Mouse (Mus musculus) gastrocnemius, adult 2 months (tissue): Measurements from ENCODE around the gene Zfp628. TPM values are rescaled to one million over a fixed set of nuclear protein-coding genes. Genes with fewer than 3 reads are reported as not detected.

Experiments
- DNase-seq: peaks from one replicate; pipeline ENCODE4 v3.0.0; 2022
- H3K27ac ChIP-seq: fragments of 200-600 bp; 2 replicates; pipeline ENCODE4 v1.8.1; 2022; ENCODE audit warnings: mild to moderate bottlenecking
- H3K4me3 ChIP-seq: fragments of 200-600 bp; 2 replicates; pipeline ENCODE4 v1.8.1; 2022; ENCODE audit warnings: mild to moderate bottlenecking, moderate library complexity
- CTCF ChIP-seq: fragments of 200-600 bp; IDR thresholded peaks from 2 replicates; pipeline ENCODE4 v1.8.1; 2022; ENCODE audit warnings: antibody characterized with exemption, mild to moderate bottlenecking, moderate library complexity
- intact Hi-C: fragments of 180-260 bp; cut with DNase I; formaldehyde crosslinking; loops from one replicate; pipeline ENCODE4 v1.15.1; 2025
- total RNA-seq, 2 experiments: library from RNA; stranded (reverse); gene quantifications; 2 replicates each; pipeline ENCODE4 v1.2.3; 2021

Zfp628 gene
- total RNA-seq, 2 experiments from 2014 or later, result 8.5 to 10.7 TPM

DNA sequence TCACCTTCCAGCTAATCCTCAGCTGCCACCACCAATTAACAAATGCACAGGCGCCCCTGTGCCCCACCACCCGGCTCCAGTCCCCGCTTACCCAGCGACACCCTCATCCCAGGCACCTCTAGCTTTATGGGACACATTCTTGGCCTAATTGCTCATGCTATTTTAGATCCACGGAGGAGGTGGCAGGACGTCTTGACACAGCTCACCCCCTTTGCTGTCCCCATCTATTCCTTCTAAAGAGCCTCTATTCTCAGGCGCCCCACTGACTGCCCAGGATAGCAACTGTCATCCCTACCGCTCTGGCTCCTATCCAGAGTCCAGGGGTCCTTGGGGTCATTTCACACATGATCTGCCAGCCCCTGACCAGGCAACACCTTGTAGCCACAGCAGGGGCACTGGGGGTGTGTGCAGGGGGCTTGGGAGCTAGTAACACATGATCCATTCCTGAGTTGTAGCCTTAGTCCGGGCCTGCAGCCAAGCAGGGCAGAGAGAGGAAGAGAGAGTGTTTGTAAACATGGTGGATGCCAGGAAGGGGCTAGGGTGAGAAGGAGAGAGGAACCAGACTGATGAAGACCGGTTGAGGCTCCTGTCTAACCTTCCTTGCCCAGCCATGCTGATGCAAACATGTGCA, 38.9 kb downstream of the Zfp628 start:
- no peak overlapping the region for H3K4me3 ChIP-seq
- H3K27ac ChIP-seq, result peak overlapping the region; percentile 81
- no peak for TF ChIP-seq CTCF
- peak; percentile 62 for DNase-seq
- intact Hi-C loops, result no loop called here

DNA sequence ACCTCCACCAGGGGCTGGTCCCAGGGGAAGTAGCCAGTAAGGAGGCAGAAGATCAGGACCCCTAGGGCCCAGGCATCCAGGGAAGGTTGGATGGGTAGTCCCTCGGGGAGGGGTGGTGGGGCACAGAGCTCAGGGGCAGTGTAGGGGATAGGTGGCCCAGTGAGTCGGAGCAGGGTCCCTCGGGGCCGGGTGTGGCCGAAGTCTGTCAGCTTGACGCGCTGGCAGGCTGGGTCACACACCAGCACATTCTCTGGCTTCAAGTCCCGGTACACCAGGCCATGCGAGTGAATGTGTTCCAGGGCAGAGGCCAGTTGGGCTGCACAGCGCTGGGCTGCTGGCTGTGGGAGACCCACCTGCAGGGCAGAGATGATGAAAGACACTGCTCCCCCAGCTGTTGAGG, 42.3 kb downstream of the Zfp628 start:
- DNase-seq, result no peak
- intact Hi-C loops, result no loop called here
- Histone ChIP-seq H3K4me3 (no peak overlapping the region), H3K27ac (0 out of 2 replicates have a peak overlapping the region, but pooled peaks have one; percentile 2)
- no peak for TF ChIP-seq CTCF

- peak overlapping the region; percentile 86 for H3K27ac ChIP-seq
- H3K4me3 ChIP-seq, result peak overlapping the region; percentile 61
- 0 out of 2 replicates have a peak, but pooled peaks have one; percentile 18 for TF ChIP-seq CTCF
- peak; percentile 32 for DNase-seq
- intact Hi-C loops, result no loop called here
Observed at GRCm38 (mm10) chr7:4963527-4963926, 48.5 kb downstream of the Zfp628 start.

DNA sequence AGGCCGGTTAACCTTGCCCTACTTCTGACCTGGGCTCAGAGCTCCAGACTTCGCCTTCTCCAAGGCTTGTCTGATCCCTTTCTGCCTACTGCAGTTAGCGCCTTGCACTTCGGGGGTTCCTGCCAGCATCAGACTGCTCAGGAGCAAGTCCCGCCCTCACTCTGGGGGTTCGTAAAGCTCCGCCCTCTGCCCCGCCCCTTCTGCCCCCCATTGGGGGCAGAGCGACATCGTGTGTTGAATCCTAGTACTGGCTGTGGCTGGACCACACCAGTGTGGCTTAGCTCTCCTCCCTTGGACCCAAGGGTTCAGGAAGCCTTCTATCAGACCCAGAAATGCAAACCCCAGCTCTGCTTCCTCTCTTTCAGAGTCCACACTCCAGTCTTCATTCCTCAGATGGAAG, 49.3 kb downstream of the Zfp628 start, which contains the start of gene Sbk2:
Gene Sbk2 (minus strand): TSS at position 135 of the 400 bp plus-strand sequence.
- H3K27ac ChIP-seq, result peak within 1 kb of the TSS; percentile 86
- peak; percentile 93 for DNase-seq
- H3K4me3 ChIP-seq, result peak within 1 kb of the TSS; percentile 61
- peak; percentile 95 for TF ChIP-seq CTCF
- intact Hi-C loops, result loop anchor here (1.0 kb wide), 1 partner anchor 22 kb away; no protein-coding TSS in a partner anchor

GRCm38 (mm10) chr7:4964988-4965387, 50.0 kb downstream of the Zfp628 start:
- no peak for DNase-seq
- intact Hi-C loops, result loop anchor here (1.0 kb wide), 1 partner anchor 23 kb away; no protein-coding TSS in a partner anchor
- Histone ChIP-seq H3K4me3 (no peak overlapping the region), H3K27ac (no peak overlapping the region)
- TF ChIP-seq CTCF, result no peak

DNA sequence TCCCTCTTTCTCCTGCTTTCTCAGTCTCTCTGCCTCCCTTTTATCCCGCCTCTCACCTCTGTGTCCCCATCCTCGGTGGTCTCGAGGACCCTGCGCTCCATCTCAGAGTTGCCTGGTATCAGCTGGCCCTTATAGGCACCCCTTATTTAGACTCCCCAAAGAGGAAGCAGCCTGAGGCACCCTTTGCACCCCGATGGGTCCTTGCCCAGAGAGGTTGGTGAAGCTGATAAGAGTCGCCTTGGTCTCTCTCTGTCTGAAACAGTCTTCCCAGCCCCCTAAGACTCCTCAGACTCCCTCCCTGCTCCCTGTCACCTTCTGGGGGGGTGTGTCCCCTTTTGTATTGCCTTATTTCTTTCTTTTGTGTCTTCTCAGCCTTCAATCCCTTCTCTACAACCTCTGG, 56.1 kb downstream of the Zfp628 start, which contains the start of gene Sbk3:
Gene Sbk3 (minus strand): TSS at position 101 of the 400 bp plus-strand sequence.
- DNase-seq, result no peak
- TF ChIP-seq CTCF, result no peak
- intact Hi-C loops, result no loop called here
- H3K27ac ChIP-seq, result peak within 1 kb of the TSS; percentile 86
- no peak within 1 kb of the TSS for H3K4me3 ChIP-seq

Other genes with a start within 250 kb of the Zfp628 start
- 10 to 100 TPM; 23.4 to 29.8 TPM for gene Hspbp1, start 230.1 kb upstream of the Zfp628 start, total RNA-seq
- gene Brsk1, start 224.6 kb upstream of the Zfp628 start, total RNA-seq, result under 1 TPM; 0.48 to 0.75 TPM
- under 1 TPM in 1 of 2 experiments, not detected in 1; 0.22 TPM for gene Tmem150b, start 190.0 kb upstream of the Zfp628 start, total RNA-seq
- gene Kmt5c, start 175.1 kb upstream of the Zfp628 start, total RNA-seq, result 10 to 100 TPM in 1 of 2 experiments, 1 to 10 TPM in 1; 8.0 to 11.5 TPM
- under 1 TPM; 0.51 to 0.78 TPM for gene Cox6b2, start 162.1 kb upstream of the Zfp628 start, total RNA-seq
- gene Fam71e2, start 143.9 kb upstream of the Zfp628 start, total RNA-seq, result not detected
- not detected for gene Il11, start 132.4 kb upstream of the Zfp628 start, total RNA-seq
- gene Tmem190, start 132.3 kb upstream of the Zfp628 start, total RNA-seq, result not detected
- 10 to 100 TPM in 1 of 2 experiments, 1 to 10 TPM in 1; 8.0 to 10.6 TPM for gene Tmem238, start 125.6 kb upstream of the Zfp628 start, total RNA-seq
- 100 to 1,000 TPM; 483 to 569 TPM for gene Rpl28, start 122.3 kb upstream of the Zfp628 start, total RNA-seq
- 10 to 100 TPM; 76.4 to 82.7 TPM for gene Ube2s, start 102.6 kb upstream of the Zfp628 start, total RNA-seq
- gene Shisa7, start 70.5 kb upstream of the Zfp628 start, total RNA-seq, result not detected
- 1 to 10 TPM; 3.9 TPM for gene Isoc2b, start 45.0 kb upstream of the Zfp628 start, total RNA-seq
- 10 to 100 TPM; 26.4 to 33.5 TPM for gene Isoc2a, start 38.1 kb upstream of the Zfp628 start, total RNA-seq
- under 1 TPM; 0.17 to 0.38 TPM for gene Gm36210, start 8.7 kb upstream of the Zfp628 start, total RNA-seq
- gene Nat14, start 6.8 kb downstream of the Zfp628 start, total RNA-seq, result 1 to 10 TPM; 2.7 to 5.9 TPM
- 1 to 10 TPM; 4.3 to 8.7 TPM for gene Ssc5d, start 10.6 kb downstream of the Zfp628 start, total RNA-seq
- gene Sbk2, start 49.2 kb downstream of the Zfp628 start, total RNA-seq, result 10 to 100 TPM; 36.7 to 77.0 TPM
- 1 to 10 TPM in 1 of 2 experiments, under 1 TPM in 1; 0.46 to 5.2 TPM for gene Sbk3, start 56.0 kb downstream of the Zfp628 start, total RNA-seq
- 1 to 10 TPM; 8.8 to 9.5 TPM for gene Zfp579, start 80.9 kb downstream of the Zfp628 start, total RNA-seq
- gene Zfp524, start 99.2 kb downstream of the Zfp628 start, total RNA-seq, result 10 to 100 TPM in 1 of 2 experiments, 1 to 10 TPM in 1; 6.5 to 10.4 TPM
- gene Fiz1, start 99.5 kb downstream of the Zfp628 start, total RNA-seq, result 10 to 100 TPM; 23.2 to 23.3 TPM
- not detected for gene Gm44973, start 100.3 kb downstream of the Zfp628 start, total RNA-seq
- 10 to 100 TPM; 12.9 to 15.6 TPM for gene Zfp865, start 105.2 kb downstream of the Zfp628 start, total RNA-seq
- gene Ccdc106, start 105.3 kb downstream of the Zfp628 start, total RNA-seq, result not detected
- gene 4632433K11Rik, start 118.9 kb downstream of the Zfp628 start, total RNA-seq, result not detected
- 1 to 10 TPM; 2.8 to 3.9 TPM for gene Zfp784, start 123.2 kb downstream of the Zfp628 start, total RNA-seq
- gene Zfp580, start 136.3 kb downstream of the Zfp628 start, total RNA-seq, result 1 to 10 TPM; 3.0 to 4.1 TPM
- 10 to 100 TPM; 50.0 to 51.0 TPM for gene U2af2, start 146.9 kb downstream of the Zfp628 start, total RNA-seq
- 100 to 1,000 TPM; 165 to 171 TPM for gene Epn1, start 165.0 kb downstream of the Zfp628 start, total RNA-seq
- gene Rfpl4, start 201.7 kb downstream of the Zfp628 start, total RNA-seq, result not detected
- gene Rasl2-9, start 210.7 kb downstream of the Zfp628 start, total RNA-seq, result 1 to 10 TPM; 1.4 to 2.9 TPM
- gene Vmn1r55, start 234.5 kb downstream of the Zfp628 start, total RNA-seq, result not detected